Mouse (Mus musculus) bone marrow macrophage, adult 2 months (primary cell): ENCODE results near the gene Bud23.

Source experiments
- CTCF ChIP-seq: IDR thresholded peaks from 2 replicates; pipeline ENCODE4 v1.5.1; 2012; ENCODE audit warnings: low read depth, mild to moderate bottlenecking, low read length, moderate library complexity
- POLR2A ChIP-seq: IDR thresholded peaks from 2 replicates; pipeline ENCODE4 v1.6.1; 2012; ENCODE audit warnings: mild to moderate bottlenecking, low read depth, low read length, borderline replicate concordance

- TF ChIP-seq CTCF (no peak), POLR2A (no peak)
These were observed 24.9 kb upstream of the Bud23 start, which contains the start of gene Mlxipl for GRCm38 (mm10) chr5:135089653-135090052.
